9 mouse cellular contexts compared by ENCODE assay signal in the genomic region with DNA sequence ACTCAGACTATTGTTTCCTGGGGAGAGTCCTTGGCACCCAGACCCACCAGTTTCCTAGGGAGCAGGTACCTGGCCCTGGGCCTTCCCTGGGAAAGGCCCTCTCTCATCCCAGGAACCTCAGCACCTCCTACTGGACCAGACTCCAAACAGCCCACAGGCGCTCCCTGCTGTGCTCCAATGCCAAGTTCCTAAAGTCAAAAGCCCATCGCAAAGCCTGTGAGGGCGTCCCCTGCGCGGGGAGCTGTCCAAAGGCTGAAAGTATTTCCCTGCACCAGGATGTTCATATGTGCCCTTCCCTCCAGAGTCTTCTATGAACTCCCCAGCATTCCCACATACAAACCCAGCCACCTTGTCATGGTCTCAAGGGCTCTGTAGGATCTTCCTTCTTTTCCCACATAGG. TPM values are rescaled to one million over a fixed set of nuclear protein-coding genes. Genes with fewer than 3 reads are reported as not detected.
DNase-seq lines count a peak whose midpoint lies in the region; ATAC-seq lines count a peak whose summit lies in the region.
"Had no signal": no experiment of that assay in that cellular context is flagged by ENCODE, and none has a peak within 500 bp of the region (broad histone marks: within the 10 kb centered on the region; RNA-seq: fewer than 3 reads in every experiment).

No protein-coding gene starts in this region.

- no peaks in the 10 kb centered on the region for H3K4me1 ChIP-seq in liver, embryonic 11.5 days (replicated peaks; ENCODE audit: control insufficient read depth, insufficient read depth, low read length)
- H3K4me1 ChIP-seq in forebrain, embryonic 13.5 days: no peaks in the 10 kb centered on the region
- H3K4me1 ChIP-seq: embryonic facial prominence, embryonic 13.5 days had no signal

- no peaks in the 10 kb centered on the region for H3K36me3 ChIP-seq in liver, embryonic 11.5 days (ENCODE audit: control insufficient read depth, insufficient read depth, low read length)
- H3K36me3 ChIP-seq in forebrain, embryonic 13.5 days (ENCODE audit: poor library complexity, severe bottlenecking): no peaks in the 10 kb centered on the region
- H3K36me3 ChIP-seq: embryonic facial prominence, embryonic 13.5 days had no signal

- H3K4me2 ChIP-seq in liver, embryonic 11.5 days: no peak overlapping the region
- no peak overlapping the region for H3K4me2 ChIP-seq in forebrain, embryonic 13.5 days
- H3K4me2 ChIP-seq: embryonic facial prominence, embryonic 13.5 days had no signal

- no peaks in the 10 kb centered on the region for H3K9me3 ChIP-seq in liver, embryonic 11.5 days (ENCODE audit: control insufficient read depth, low read length)
- H3K9me3 ChIP-seq in forebrain, embryonic 13.5 days (replicated peaks): no peaks in the 10 kb centered on the region
- H3K9me3 ChIP-seq: embryonic facial prominence, embryonic 13.5 days had no signal

- H3K27ac ChIP-seq in liver, embryonic 11.5 days (ENCODE audit: low read depth, low read length): no peak overlapping the region
- H3K27ac ChIP-seq in forebrain, embryonic 13.5 days: no peak overlapping the region
- H3K27ac ChIP-seq: embryonic facial prominence, embryonic 13.5 days had no signal

- ATAC-seq in liver, embryonic 11.5 days (replicated peaks; ENCODE audit: low FRiP score): no peak
- ATAC-seq in forebrain, embryonic 13.5 days: no peak

- H3K9ac ChIP-seq in liver, embryonic 11.5 days (ENCODE audit: low read depth, low read length): no peak overlapping the region
- no peak overlapping the region for H3K9ac ChIP-seq in forebrain, embryonic 13.5 days
- H3K9ac ChIP-seq: embryonic facial prominence, embryonic 13.5 days had no signal

- H3K27me3 ChIP-seq in liver, embryonic 11.5 days (replicated peaks; ENCODE audit: control insufficient read depth, insufficient read depth, low read length): peaks cover 22% of the 10 kb centered on the region
- peaks cover 6% of the 10 kb centered on the region for H3K27me3 ChIP-seq in forebrain, embryonic 13.5 days

- DNase-seq in adrenal gland, adult (ENCODE audit: inconsistent age in 2 of 2, low spot score in 1 of 2): peak; percentile 61 to 81
- DNase-seq in adrenal gland, adult 8-10 months: no peak
- peak; percentile 20 for DNase-seq in urinary bladder, adult 2 months (ENCODE audit: low spot score)
- no peak for DNase-seq in urinary bladder, postnatal 10 days (ENCODE audit: low spot score)
- DNase-seq in liver, embryonic 11.5 days (ENCODE audit: low spot score): peak; percentile 67
- peak; percentile 54 for DNase-seq in testis, postnatal 14 days (ENCODE audit: low spot score)
- no peak for DNase-seq in natural killer cell, adult 2 months (ENCODE audit: low spot score in 2 of 2)

- 5% methylated on average over 5 of the region's 5 CpGs for WGBS in liver, embryonic 11.5 days
- WGBS in forebrain, embryonic 13.5 days: 10% methylated on average over 5 of the region's 5 CpGs

- H3K4me3 ChIP-seq in liver, embryonic 11.5 days (ENCODE audit: low read depth, low read length): no peak overlapping the region
- H3K4me3 ChIP-seq in forebrain, embryonic 13.5 days: no peak overlapping the region
- H3K4me3 ChIP-seq: embryonic facial prominence, embryonic 13.5 days had no signal

RNA-seq across cellular contexts. Expression of gene Pou2f2, which starts 37.8 kb away (rescaled TPM):
- 1 to 10 TPM in 3 of 4 experiments, under 1 TPM in 1; 0.90 to 3.5 (median 1.7) TPM for total RNA-seq in adrenal gland, adult 8-10 months (2022)
- 0.65 and 1.0 TPM in 2 replicates for polyA plus RNA-seq in urinary bladder, adult 2 months (2012; rRNA removed)
- polyA plus RNA-seq in liver, embryonic 11.5 days (2014; fragmentation: Nextera tagmentation; extraction: Ambion mirVana): 2.2 and 3.2 TPM in 2 replicates
- 21.9 and 22.2 TPM in 2 replicates for polyA plus RNA-seq in forebrain, embryonic 13.5 days (2015; fragmentation: Nextera tagmentation; extraction: Ambion mirVana)

Comparison
In these comparisons a context has a peak if more than half of its experiments do, and no peak if none do; other contexts are left out.
1. DNase-seq: peak in adrenal gland, adult (2 of 2), urinary bladder, adult 2 months (single experiment), liver, embryonic 11.5 days (single experiment) and testis, postnatal 14 days (single experiment); none in adrenal gland, adult 8-10 months (single experiment), urinary bladder, postnatal 10 days (single experiment) and natural killer cell, adult 2 months (0 of 2).